Mouse (Mus musculus) gastrocnemius, postnatal 4 days (tissue): ENCODE measurements at regions not wholly inside any gene's neighbourhood (a gene's known extent, or its start where the extent isn't known, plus 50 kb on each side); places are given as distances from the start of the nearest gene placed in this dataset.

Source experiments
- DNase-seq, 2 experiments: peaks; one replicate each; pipeline ENCODE4 v3.0.0; 2021 to 2022; ENCODE audit warnings: low spot score in 2 of 2, mixed read lengths in 2 of 2

DNA sequence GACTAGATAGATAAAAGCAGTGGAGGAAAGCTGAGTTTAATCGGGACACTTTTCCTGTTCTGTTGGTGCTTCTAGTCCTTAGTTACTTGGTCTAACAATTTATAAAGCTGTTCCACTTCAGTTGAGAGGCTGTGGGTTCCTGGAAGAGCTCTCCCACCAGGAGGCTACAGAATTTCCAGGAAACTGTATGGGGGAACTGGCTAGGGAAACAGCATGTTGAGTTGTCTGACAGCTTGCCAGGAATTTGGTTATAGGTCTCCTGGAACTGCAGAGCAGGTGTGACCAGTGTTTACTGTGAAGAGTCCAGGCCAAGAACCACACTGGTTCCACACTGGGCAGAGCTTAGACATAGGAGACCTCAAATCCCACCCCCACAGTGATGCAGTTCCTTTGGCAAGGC, 65.0 kb upstream of the Pik3cg start:
- no peak for DNase-seq

DNA sequence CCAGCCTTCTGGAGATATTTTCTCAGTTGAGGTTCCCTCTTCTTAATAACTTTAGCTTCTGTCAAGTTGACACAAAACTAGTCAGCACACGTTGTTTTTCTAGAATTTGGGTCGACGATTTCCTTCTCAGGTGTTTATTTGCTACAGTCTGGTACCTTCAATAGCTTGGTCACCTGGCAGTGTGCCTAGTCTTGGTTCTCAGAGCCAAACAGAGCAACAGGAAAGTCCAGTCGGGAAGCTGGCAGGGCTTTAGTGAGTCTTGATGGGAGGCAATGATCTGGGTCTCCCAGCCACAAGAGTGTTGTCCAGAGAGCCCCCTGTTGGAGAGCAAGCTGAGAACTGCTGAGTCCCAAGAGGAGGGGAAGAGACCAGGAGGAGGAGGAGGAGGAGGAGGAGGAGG, 71.4 kb upstream of the Pik3cg start:
- no peak for DNase-seq

DNA sequence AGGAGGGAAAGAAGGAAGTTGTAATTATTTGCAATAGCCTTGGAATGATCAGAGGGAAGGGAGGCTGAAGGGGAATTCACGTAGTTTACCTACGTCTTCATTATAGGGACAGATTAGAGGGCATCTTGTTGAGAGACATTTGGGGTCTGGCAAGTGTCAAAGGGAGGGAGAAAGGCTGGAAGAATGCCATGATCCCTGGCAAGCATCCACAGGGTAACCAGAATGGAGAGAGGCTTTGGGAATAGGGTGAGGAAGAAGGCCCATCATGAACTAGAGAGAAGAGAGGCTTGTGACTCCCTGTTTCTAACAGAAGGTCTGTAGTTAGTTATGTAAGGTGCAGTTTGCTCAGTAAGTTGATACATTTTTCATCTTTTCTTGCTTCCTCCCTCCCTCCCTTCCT, 71.8 kb upstream of the Pik3cg start:
- DNase-seq = no peak

- DNase-seq = no peak
These were observed 74.1 kb upstream of the Pik3cg start for GRCm38 (mm10) chr12:32282371-32283163.

GRCm38 (mm10) chr12:32285039-32285438, 76.6 kb upstream of the Pik3cg start:
- no peak for DNase-seq

DNA sequence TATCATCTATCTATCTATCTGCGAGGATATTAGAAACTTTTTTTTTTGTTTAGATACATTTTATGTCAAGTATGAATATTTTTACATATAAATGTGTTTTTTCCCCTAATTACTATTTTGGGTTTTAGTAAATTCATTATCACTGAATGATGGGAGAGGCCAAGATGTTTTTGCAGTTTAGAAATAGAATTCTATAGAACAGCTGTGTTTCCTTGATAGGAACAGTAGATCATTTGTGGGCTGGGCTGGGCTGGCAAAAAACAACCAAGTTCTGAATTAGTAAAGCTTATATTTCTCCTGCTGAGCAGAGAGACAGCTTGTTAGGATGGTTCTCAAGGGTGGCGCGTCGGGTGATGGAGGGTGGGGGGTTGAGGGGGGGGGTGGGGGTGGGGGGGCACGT, 78.2 kb upstream of the Pik3cg start:
- no peak for DNase-seq

DNA sequence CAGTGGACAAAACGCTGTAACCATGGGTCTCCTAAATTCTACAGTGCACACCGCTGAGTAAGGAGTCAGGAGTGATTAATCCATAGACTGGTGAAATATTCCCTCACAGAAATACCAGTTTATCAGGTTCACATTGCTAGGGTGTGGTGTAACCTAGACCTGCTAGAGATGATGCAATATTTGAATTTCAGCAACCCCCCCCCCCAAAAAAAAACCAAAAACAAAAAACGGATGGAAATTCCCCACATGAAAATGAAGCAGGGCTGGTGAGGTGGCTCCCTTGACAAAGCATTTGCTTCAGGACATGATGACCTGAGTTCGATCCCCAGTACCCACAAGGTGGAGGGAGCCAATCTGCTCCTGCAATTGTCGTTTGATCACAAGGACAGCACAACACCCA, 82.7 kb upstream of the Pik3cg start:
- no peak for DNase-seq

- peak in 1 of 2 experiments; percentile 48 for DNase-seq
These were observed 83.7 kb upstream of the Pik3cg start for GRCm38 (mm10) chr12:32291962-32292748.

GRCm38 (mm10) chr12:32292749-32293128, 84.3 kb upstream of the Pik3cg start:
- DNase-seq = no peak

- no peak for DNase-seq
These were observed 81.1 kb upstream of the Ccdc71l start for GRCm38 (mm10) chr12:32297431-32297830.

- no peak for DNase-seq
These were observed 78.8 kb upstream of the Ccdc71l start for GRCm38 (mm10) chr12:32299714-32300113.

- no peak for DNase-seq
These were observed 72.8 kb upstream of the Ccdc71l start for GRCm38 (mm10) chr12:32305736-32306135.

DNA sequence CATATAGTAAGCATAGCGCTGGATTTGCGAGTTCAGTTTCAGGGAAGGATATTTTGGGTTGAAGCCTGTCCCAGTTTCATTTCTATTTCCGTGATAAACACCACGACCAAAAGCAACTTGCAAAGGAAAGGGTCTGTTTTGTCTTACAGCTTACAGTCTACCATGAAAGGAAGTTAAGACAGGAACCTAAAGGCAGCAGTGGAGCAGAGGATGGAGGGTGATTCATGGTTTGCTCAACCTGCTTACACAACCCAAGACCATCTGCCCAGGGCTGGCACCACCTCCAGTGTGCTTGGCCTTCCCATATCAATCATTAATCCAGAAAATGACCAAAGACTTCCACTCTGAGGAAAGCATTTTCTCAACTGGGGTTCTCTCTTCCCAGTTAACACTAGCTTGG, 72.2 kb upstream of the Ccdc71l start:
- no peak for DNase-seq

DNA sequence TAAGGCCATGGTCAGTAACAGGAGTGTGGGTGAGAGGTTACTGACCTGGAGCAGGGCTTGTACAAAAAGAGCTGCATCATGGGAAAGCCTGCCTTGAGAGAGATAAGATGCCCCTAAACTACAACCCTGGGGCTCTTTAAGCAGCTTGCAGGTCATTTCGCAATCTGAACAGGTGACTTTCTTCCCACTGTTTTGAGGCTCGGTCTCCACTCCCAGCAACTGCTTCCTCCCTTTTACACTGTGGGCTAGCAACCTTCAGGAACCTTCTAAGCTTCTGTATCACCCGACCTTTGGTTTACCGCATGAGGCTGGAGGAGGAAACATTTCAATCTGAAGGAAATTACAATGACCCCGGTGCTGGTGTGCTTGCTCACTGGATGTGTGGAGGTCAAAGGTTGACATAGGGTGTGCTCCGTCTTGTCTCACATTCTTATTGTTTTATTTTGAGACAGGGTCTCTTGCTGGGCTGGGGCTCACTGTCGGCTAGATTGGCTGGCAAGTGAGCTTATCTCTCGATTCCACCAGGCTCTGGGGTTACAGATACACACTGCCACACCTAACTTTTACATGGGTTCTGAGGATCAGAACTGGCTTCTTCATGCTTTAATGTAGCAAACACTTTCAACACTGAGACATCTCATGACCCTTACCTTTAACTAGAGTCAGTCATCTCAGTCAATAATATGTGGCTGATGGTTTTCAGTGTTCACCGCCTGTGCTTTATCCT, 71.1 kb upstream of the Ccdc71l start:
- no peak for DNase-seq

DNA sequence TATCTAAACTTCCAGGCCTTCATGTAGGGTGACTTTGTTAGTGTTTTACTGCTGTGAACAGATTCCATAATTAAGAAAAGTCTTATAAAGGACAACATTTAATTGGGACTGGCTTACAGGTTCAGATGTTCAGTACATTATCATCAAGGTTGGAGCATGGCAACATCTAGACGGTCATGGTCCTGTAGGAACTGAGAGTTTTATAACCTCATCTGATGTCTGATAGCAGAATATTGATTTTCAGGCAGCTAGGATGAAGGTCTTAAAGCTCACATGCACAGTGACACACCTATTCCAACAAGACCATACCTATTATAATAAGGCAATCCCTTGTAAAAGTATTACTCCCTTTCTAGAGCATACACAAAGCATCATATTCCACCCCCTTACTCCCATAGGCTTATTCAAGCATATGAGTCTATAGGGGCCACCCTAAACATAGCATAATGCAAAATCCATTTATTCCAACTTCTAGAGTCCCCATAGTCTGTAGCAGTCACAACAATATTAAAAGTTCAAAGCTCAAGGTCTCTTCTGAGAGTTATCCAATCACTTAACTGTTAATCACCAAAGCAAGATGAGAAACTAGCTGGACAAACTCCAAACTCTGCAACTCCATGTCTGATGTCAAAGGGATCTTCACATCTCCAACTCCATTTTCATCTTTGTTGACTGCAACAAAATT, 63.3 kb upstream of the Ccdc71l start:
- no peak for DNase-seq
